Mouse (Mus musculus) WW6 (cell line): ENCODE data around the gene Vmn1r132.
"Not testable (repeated sequence)": the region's sequence is repeated elsewhere in the genome, so short reads cannot be mapped to it uniquely, and the experiment has no call there.

ENCODE experiments used
- DNase-seq: peaks from one replicate; pipeline ENCODE4 v3.0.0-alpha.2; 2013; ENCODE audit warnings: low read depth, low spot score

The Vmn1r132 gene

DNA sequence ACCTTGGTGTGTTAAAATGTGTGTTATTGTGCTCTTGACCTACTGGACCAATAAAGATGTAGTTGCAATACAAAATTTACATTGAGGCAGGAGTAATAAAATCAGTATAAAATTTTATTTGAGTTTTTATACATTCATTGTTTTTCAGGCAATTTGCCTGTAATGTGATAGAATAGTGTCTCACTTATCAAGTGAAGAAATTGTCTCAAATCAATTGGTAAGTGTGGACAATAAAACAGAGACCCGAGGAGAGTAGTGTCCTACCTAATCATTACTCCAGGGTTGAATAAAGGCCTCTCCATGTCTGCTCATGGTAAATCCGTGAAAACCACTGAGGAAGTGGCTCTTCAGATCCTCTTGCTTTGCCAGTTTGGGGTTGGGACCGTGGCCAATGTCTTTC lies at the start of gene Vmn1r132:
TSS of gene Vmn1r132 (plus strand) at position 301 of the 400 bp plus-strand sequence.
- DNase-seq = not testable (repeated sequence)
